Mouse (Mus musculus) myocyte (in vitro differentiated cells): ENCODE measurements around the gene Erg.

ENCODE experiments used
- CEBPB ChIP-seq: IDR thresholded peaks from 2 replicates; pipeline ENCODE4 v1.6.1; 2011; ENCODE audit warnings: mild to moderate bottlenecking, moderate library complexity; ENCODE audit not compliant: poor library complexity, insufficient read depth, severe bottlenecking
- E2F4 ChIP-seq: IDR thresholded peaks from one replicate; pipeline ENCODE4 v1.6.1; 2011; ENCODE audit warnings: mild to moderate bottlenecking, control low read depth, moderate library complexity; ENCODE audit not compliant: insufficient read depth
- MAX ChIP-seq: IDR thresholded peaks from one replicate; pipeline ENCODE4 v1.6.1; 2011; ENCODE audit warnings: low read depth, mild to moderate bottlenecking, control low read depth
- MYOD1 ChIP-seq, 3 experiments: IDR thresholded peaks; one replicate each; pipeline ENCODE4 v1.6.1; 2011; ENCODE audit warnings: control low read depth in 2 of 3, low read depth in 2 of 3, mild to moderate bottlenecking in 2 of 3, moderate library complexity in 1 of 3; ENCODE audit not compliant: insufficient read length in 2 of 3, control insufficient read depth in 1 of 3
- MYOG ChIP-seq, 3 experiments: IDR thresholded peaks; one replicate each; pipeline ENCODE4 v1.6.1; 2011; ENCODE audit warnings: control low read depth in 2 of 3, low read depth in 2 of 3, mild to moderate bottlenecking in 2 of 3; ENCODE audit not compliant: insufficient read length in 2 of 3, control insufficient read depth in 1 of 3, insufficient read depth in 1 of 3
- POLR2A ChIP-seq: IDR thresholded peaks from one replicate; pipeline ENCODE4 v1.6.1; 2011; ENCODE audit warnings: low read depth, mild to moderate bottlenecking, control low read depth, moderate library complexity; ENCODE audit not compliant: insufficient read length
- POLR2AphosphoS2 ChIP-seq: IDR thresholded peaks from one replicate; pipeline ENCODE4 v1.6.1; 2011; ENCODE audit warnings: low read depth, control low read depth; ENCODE audit not compliant: insufficient read length
- REST ChIP-seq: IDR thresholded peaks from one replicate; pipeline ENCODE4 v1.6.1; 2011; ENCODE audit warnings: mild to moderate bottlenecking, control low read depth, moderate library complexity; ENCODE audit not compliant: insufficient read depth, insufficient read length
- TCF12 ChIP-seq: IDR thresholded peaks from one replicate; pipeline ENCODE4 v1.6.1; 2011; ENCODE audit warnings: mild to moderate bottlenecking, control low read depth; ENCODE audit not compliant: poor library complexity, insufficient read depth, severe bottlenecking
- TCF3 ChIP-seq: IDR thresholded peaks from one replicate; pipeline ENCODE4 v1.6.1; 2011; ENCODE audit warnings: low read depth, control low read depth; ENCODE audit not compliant: insufficient read length
- USF1 ChIP-seq: IDR thresholded peaks from one replicate; pipeline ENCODE4 v1.6.1; 2011; ENCODE audit warnings: low read depth, mild to moderate bottlenecking, control low read depth, moderate library complexity

GRCm38 (mm10) chr16:95371713-95372112, 214.7 kb downstream of the Erg start:
- TF ChIP-seq CEBPB (no peak), POLR2AphosphoS2 (no peak), TCF3 (no peak), MAX (no peak), POLR2A (no peak), TCF12 (no peak), USF1 (no peak), E2F4 (no peak), REST (no peak), MYOD1 (IDR thresholded peaks at IDR 0.05; ENCODE audit: control insufficient read depth in 1 of 3, insufficient read length in 2 of 3, low read depth in 2 of 3) (no peak), MYOG (IDR thresholded peaks at IDR 0.05; ENCODE audit: control insufficient read depth in 1 of 3, insufficient read depth in 1 of 3, insufficient read length in 2 of 3, low read depth in 2 of 3) (no peak)
